Mouse (Mus musculus) liver, adult 2 months (tissue): ENCODE measurements around the gene Evi5.

Source experiments
- CTCF ChIP-seq: fragments of 200-500 bp; IDR thresholded peaks from 2 replicates; pipeline ENCODE4 v1.5.1; 2011; ENCODE audit warnings: low read depth, low read length, control low read depth
- POLR2A ChIP-seq: fragments of 200-500 bp; IDR thresholded peaks from 2 replicates; pipeline ENCODE4 v1.6.1; 2011; ENCODE audit warnings: low read length, control low read depth; ENCODE audit not compliant: insufficient read depth; ENCODE audit errors: extremely low read depth

DNA sequence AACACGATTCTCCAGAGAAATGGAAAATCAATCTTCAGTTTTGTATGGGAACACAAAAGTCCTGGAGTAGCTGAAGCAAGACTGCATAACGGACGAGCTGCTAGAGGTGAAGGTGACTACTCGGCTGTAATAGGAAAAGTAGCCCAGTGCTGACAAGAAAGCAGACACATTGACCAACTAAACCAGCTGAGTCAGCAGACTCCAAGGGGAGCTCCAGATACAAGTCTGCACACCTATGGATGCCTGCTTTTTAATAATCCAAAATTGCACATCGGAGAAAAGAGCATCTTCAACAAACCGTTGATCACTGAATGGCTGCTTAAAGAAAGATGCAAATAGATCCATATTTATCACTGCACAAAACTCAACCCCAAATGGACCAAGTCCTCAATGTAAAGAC lies 76.6 kb downstream of the Evi5 start:
- no peak for TF ChIP-seq CTCF
- no peak for TF ChIP-seq POLR2A
